Mouse (Mus musculus): ENCODE results near the gene Calr. TPM values are rescaled to one million over a fixed set of nuclear protein-coding genes. Genes with fewer than 3 reads are reported as not detected.

Calr gene
- polyA plus RNA-seq, 1 experiment from 2014 or later: 471 TPM

DNA sequence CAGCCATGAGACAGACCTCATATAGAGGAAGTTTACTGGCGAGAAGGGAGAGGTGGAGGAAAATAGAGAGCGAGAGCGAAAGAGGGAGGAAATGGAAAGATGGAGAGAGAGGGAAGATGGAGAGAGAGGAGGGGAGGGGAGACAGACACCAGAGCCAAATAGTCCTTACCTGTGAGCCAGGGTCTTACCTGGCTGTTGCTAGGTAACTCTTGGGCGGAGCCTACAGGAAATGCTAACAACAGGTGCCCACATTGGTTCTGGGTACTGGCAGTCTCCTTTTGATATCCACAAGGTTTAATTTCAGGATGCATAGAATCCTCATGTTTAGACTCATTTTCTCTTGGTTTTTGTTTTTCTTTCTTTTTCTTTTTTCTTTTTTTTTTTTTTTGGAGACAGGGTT, 26.3 kb upstream of the Calr start:
- WGBS (ENCODE audit: insufficient replicate concordance): 63% methylated on average over 4 of the region's 4 CpGs
- peak overlapping the region; percentile 66 for H3K4me3 ChIP-seq (replicated peaks)
- no peaks in the 10 kb centered on the region for H3K27me3 ChIP-seq
- H3K9me3 ChIP-seq (replicated peaks): no peaks in the 10 kb centered on the region
- H3K4me1 ChIP-seq (replicated peaks): peaks cover 50% of the 10 kb centered on the region
- peak overlapping the region; percentile 84; the same call in 1 of the 2 replicates for H3K27ac ChIP-seq (replicated peaks)
- H3K9ac ChIP-seq: peak overlapping the region; percentile 60
- H3K4me2 ChIP-seq: peak overlapping the region; percentile 99
- H3K36me3 ChIP-seq (replicated peaks): peaks cover 30% of the 10 kb centered on the region
- no peak for ATAC-seq (ENCODE audit: insufficient read depth)

DNA sequence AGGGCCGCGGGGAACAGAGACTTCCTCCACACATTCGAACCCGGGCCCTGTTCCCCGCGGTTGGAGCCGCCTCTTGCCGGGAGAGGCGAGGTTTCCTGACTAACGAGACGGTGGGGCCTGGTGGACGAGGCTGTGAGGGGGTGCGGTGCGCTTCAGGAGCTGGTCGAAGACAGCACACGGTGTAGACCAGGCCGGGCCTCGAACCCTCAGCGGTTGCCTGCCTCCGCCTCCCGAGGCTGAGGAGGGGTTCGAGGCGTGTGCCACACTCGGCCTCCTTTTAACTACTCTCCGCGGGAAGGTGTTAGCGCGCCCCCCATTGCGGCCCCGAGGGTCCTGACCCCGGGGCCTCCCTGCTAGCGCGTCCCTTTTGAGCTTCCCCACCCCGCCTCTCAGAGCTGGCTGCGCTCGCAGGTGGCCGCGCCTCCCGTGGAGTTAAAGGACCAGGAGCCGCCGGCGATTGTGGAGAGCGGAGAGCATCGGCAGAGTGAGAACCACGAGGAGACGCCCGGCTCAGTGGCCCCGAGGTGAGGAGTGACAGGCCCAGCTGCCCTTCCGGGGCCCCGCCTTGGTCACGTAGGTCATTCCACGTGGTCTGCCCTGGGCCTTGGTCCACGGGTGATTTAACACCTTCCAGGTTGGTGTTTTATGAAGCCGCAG, 25.7 kb upstream of the Calr start:
- Histone ChIP-seq H3K27me3 (no peaks in the 10 kb centered on the region), H3K4me2 (peak overlapping the region; percentile 99), H3K36me3 (replicated peaks) (peaks cover 31% of the 10 kb centered on the region), H3K9me3 (replicated peaks) (no peaks in the 10 kb centered on the region), H3K9ac (peak overlapping the region; percentile 60), H3K4me3 (replicated peaks) (peak overlapping the region; percentile 66), H3K4me1 (replicated peaks) (peaks cover 45% of the 10 kb centered on the region), H3K27ac (replicated peaks) (peak overlapping the region; percentile 84)
- WGBS (ENCODE audit: insufficient replicate concordance): 2% methylated on average over 54 of the region's 54 CpGs
- peak; percentile 62 for ATAC-seq (ENCODE audit: insufficient read depth)

DNA sequence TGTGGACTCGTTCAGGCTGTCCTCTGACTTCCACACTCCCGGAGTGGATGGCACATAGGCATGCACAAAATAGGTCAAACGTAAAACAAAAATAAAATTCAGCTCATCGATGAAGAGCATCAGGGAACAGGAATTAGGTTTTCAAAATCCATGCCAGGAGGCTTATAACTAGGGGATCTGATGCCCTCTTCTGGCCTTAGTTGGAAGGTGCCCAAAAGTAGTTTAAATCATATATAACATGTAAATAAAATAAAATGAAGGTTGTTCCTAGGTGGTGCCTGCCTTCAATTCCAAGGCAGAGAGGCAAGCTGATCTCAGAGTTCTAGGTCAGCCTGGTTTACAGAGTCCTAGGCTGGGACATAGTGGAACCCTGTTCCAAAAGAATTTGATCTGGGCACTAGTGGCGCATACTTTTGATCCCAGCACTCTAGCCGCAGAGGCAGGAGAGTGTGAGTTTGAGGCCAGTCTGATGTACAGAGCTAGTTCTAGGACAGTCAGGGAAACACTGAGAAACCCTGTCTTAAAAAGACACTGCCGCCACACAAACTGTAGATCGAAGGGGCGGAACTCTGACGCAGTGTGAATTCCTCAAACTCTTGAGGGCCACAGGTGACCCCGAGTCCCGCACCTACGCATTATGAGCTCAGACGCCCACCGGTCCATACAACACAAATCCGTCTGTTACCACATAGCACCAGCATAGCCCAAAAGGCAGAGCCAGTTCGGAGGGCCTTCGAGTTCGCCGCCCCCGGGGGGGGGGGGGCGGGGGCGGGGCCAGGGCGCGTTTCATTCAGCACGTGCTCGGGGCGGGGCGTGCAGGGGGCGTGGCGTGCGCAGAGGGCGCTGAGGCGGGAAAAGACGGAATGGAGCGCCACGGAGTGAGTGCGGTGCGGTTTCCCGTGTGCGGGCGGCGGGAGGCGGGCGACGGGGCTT, 24.9 kb upstream of the Calr start, which contains the start of gene Syce2:
Syce2 (plus strand) TSS at position 736 of the 933 bp plus-strand sequence.
- Histone ChIP-seq H3K27ac (replicated peaks) (peak within 1 kb of the TSS; percentile 84), H3K9me3 (replicated peaks) (no peaks in the 10 kb centered on the region), H3K4me3 (replicated peaks) (peak within 1 kb of the TSS; percentile 66), H3K4me1 (replicated peaks) (peaks cover 40% of the 10 kb centered on the region), H3K4me2 (peak within 1 kb of the TSS; percentile 99), H3K36me3 (replicated peaks) (peaks cover 39% of the 10 kb centered on the region), H3K27me3 (no peaks in the 10 kb centered on the region), H3K9ac (peak within 1 kb of the TSS; percentile 60)
- ATAC-seq (ENCODE audit: insufficient read depth): peak; percentile 76
- 6% methylated on average over 46 of the region's 46 CpGs for WGBS (ENCODE audit: insufficient replicate concordance)

DNA sequence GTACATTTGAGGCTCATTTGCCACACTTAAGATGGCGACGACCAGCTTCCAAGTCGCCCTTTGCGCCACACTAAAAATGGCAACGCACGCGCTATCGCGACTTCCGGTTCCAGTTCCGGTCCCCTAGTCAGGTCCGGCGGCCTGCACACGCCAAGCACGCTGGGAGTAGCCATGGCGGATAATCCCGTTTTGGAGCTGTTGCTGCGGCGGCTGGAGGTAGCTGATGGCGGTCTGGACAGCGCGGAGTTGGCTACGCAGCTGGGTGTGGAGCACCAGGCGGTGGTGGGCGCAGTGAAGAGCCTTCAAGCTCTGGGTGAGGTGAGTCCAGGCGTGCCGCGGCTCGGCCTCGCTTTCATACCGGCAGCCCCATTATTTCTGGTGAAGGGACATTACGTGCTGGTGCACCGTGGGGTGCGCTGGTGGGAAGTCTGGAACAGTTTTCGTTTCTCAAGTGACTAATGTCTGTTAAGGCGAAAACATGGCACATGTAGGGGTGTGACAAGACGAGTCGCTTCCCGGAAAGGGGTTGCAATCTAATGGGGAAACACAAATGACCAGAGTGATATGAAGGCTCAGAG, 10.2 kb upstream of the Calr start, which contains the start of gene Farsa:
Farsa (plus strand) TSS at position 126 of the 578 bp plus-strand sequence.
- Histone ChIP-seq H3K27ac (replicated peaks) (peak within 1 kb of the TSS; percentile 87), H3K4me3 (replicated peaks) (peak within 1 kb of the TSS; percentile 92), H3K4me2 (peak within 1 kb of the TSS; percentile 81), H3K9ac (peak within 1 kb of the TSS; percentile 89), H3K36me3 (replicated peaks) (peaks cover 30% of the 10 kb centered on the region), H3K4me1 (replicated peaks) (peaks cover 26% of the 10 kb centered on the region), H3K9me3 (replicated peaks) (no peaks in the 10 kb centered on the region), H3K27me3 (no peaks in the 10 kb centered on the region)
- under 1% methylated on average over 39 of the region's 39 CpGs for WGBS (ENCODE audit: insufficient replicate concordance)
- ATAC-seq (ENCODE audit: insufficient read depth): peak; percentile 87

DNA sequence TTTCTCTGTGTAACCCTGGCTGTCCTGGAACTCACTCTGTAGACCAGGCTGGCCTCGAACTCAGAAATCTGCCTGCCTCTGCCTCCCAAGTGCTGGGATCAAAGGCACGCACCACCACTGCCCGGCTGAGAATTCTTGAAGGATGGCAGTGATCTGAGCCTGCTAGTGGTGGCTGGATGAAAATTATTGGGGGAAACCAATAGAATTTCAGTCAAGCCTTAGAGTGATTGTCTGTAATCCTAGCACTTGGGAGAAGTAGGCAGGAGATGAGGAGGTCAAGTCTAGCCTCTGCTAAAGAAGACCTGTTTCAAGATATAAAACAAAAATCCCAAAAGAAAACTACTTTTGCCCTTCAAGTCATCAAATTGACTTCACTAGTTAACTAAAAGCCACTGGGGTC, 9.7 kb upstream of the Calr start:
- Histone ChIP-seq H3K27me3 (no peaks in the 10 kb centered on the region), H3K36me3 (replicated peaks) (peaks cover 25% of the 10 kb centered on the region), H3K4me1 (replicated peaks) (peaks cover 26% of the 10 kb centered on the region), H3K9ac (0 out of 2 replicates have a peak overlapping the region, but pooled peaks have one; percentile 89), H3K27ac (replicated peaks) (no peak overlapping the region), H3K4me3 (replicated peaks) (peak overlapping the region; percentile 92), H3K9me3 (replicated peaks) (no peaks in the 10 kb centered on the region), H3K4me2 (peak overlapping the region; percentile 81)
- no peak for ATAC-seq (ENCODE audit: insufficient read depth)
- WGBS (ENCODE audit: insufficient replicate concordance): 83% methylated on average over 3 of the region's 3 CpGs

DNA sequence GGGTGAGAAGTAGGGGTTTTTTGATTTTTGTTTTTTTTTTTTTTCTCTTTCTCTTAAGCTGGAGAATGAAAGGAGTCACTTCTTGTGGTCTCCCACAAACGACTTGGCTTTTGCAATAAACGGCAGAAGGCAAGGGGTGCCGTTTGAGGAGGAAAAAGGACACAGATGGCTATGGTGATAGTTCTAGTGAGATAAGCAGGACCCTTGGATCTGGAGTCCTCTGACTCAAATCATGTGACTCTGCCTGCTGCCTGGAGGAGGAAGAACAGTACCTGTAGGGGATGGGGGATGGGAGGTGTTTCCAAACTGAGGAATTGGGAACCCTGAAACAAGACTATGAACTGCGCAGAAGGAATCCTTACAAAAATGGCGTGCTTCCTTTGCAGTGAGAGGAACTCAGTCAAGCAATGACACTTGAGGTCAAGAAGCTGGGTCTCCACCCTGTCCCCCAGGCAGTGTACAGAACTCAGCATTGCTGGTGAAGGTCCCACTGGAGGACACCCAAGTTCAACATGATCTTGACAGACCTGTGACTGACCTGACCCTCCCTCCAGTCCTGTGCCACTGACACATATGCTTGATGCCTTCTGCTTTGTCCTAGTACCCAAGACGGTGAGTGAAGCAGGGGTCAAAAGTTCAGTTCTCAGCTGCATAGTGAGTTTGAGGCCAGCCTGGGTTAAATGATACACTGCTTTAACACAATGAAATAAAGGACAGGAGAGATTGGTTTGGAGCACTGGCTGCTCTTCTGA, 1.1 kb upstream of the Calr start:
- no peaks in the 10 kb centered on the region for H3K27me3 ChIP-seq
- peak overlapping the region; percentile 89 for H3K27ac ChIP-seq (replicated peaks)
- no peaks in the 10 kb centered on the region for H3K9me3 ChIP-seq (replicated peaks)
- peak overlapping the region; percentile 93 for H3K4me3 ChIP-seq (replicated peaks)
- H3K36me3 ChIP-seq (replicated peaks): peaks cover 30% of the 10 kb centered on the region
- peaks cover 46% of the 10 kb centered on the region for H3K4me1 ChIP-seq (replicated peaks)
- 8% methylated on average over 6 of the region's 6 CpGs for WGBS (ENCODE audit: insufficient replicate concordance)
- peak overlapping the region; percentile 70 for H3K9ac ChIP-seq
- H3K4me2 ChIP-seq: peak overlapping the region; percentile 75
- no peak for ATAC-seq (ENCODE audit: insufficient read depth)

DNA sequence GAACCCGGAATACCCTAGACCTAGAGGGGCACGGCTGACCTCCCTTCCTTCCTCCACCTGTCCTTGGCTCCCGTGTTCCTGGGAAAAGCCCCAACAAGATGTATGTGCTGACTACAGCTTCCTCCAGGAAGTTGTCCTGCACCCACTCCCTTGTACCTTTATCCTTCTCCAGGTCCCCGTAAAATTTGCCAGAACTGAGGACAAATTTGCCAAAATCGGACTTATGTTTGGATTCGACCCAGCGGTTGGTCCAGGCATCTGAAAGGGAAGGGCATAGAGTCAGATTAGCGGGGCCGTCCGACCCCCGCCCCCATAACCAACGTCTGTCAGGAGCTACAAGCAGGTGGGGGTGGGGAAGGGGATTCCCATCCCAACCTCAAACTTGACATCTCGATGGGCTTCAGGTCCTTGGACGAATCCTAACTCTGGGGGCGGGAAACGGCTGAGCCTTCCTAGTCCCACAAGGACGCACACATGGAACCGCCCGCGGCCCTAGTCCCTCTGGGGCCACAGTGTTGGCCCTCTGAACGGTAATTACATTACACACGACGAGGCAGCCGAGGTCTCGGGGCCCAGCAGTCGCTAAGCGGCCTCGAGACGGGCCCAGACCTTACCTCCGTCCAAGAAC, 526 bp downstream of the Calr start:
- peak overlapping the region; percentile 95 for H3K9ac ChIP-seq
- H3K36me3 ChIP-seq (replicated peaks): peaks cover 47% of the 10 kb centered on the region
- H3K27me3 ChIP-seq: no peaks in the 10 kb centered on the region
- H3K4me2 ChIP-seq: peak overlapping the region; percentile 81
- peaks cover 62% of the 10 kb centered on the region for H3K4me1 ChIP-seq (replicated peaks)
- under 1% methylated on average over 30 of the region's 30 CpGs for WGBS (ENCODE audit: insufficient replicate concordance)
- H3K27ac ChIP-seq (replicated peaks): peak overlapping the region; percentile 92
- H3K4me3 ChIP-seq (replicated peaks): peak overlapping the region; percentile 93
- no peaks in the 10 kb centered on the region for H3K9me3 ChIP-seq (replicated peaks)
- ATAC-seq (ENCODE audit: insufficient read depth): peak; percentile 24

DNA sequence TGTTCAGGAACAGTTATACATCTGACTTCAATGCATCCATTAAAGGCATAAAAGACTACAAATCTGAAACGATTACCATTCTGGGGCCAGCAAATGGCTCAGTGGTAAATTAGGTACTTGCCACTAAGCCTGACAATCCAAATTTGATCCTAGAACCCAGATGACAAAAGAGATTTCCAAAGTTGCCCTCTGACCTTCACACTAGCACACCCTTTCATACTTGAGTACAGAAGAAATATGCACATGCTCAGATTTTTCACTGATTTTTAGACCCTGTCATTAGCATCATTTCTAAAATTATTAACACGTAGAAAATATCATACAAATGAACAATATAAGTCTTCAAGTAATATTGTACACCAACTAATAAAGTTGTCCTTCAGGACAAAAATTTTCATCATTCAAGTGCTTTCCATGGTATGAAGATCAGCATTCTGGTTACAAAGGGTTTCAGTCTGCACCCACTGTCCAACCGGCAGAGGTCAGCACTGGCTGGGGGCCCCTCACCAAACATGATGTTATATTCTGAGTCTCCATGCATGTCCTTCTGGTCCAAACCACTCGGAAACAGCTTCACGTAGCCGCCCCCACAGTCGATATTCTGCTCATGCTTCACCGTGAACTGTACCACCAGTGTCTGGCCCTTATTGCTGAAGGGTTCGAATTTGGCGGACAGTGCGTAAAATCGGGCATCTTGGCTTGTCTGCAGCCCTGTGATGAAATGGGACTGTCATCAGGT, 1.2 kb downstream of the Calr start:
- WGBS (ENCODE audit: insufficient replicate concordance): 12% methylated on average over 12 of the region's 12 CpGs
- peak overlapping the region; percentile 92 for H3K27ac ChIP-seq (replicated peaks)
- peaks cover 49% of the 10 kb centered on the region for H3K36me3 ChIP-seq (replicated peaks)
- ATAC-seq (ENCODE audit: insufficient read depth): no peak
- no peaks in the 10 kb centered on the region for H3K9me3 ChIP-seq (replicated peaks)
- peaks cover 69% of the 10 kb centered on the region for H3K4me1 ChIP-seq (replicated peaks)
- peak overlapping the region; percentile 81 for H3K4me2 ChIP-seq
- H3K27me3 ChIP-seq: no peaks in the 10 kb centered on the region
- H3K4me3 ChIP-seq (replicated peaks): peak overlapping the region; percentile 93
- peak overlapping the region; percentile 95 for H3K9ac ChIP-seq

DNA sequence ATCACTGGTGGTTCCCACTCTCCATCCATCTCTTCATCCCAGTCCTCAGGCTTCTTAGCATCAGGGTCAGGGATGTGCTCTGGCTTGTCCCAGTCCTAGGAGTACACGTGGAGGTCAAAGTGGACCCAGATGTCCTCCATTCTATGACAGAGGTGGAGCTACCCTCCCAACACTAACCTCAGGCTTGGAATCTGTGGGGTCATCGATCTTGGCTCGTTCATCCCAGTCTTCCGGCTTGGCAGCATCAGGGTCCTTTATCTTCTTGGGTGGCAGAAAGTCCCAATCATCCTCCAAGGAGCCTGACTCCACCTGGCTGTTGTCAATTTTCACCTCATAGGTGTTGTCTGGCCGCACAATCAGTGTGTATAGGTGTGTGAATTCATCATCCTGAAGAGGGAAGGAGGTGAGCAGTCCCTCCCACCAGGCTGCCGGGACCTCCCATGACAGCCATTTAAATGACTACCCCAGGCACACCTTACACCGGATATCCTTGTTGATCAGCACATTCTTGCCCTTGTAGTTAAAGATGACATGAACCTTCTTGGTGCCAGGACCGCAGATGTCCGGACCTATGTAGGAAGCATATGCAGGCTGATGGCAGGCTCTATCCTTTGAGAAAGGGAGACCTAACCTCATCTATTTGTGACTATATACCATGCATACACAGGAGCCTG, 2.2 kb downstream of the Calr start:
- H3K27me3 ChIP-seq: no peaks in the 10 kb centered on the region
- H3K4me1 ChIP-seq (replicated peaks): peaks cover 71% of the 10 kb centered on the region
- peak overlapping the region; percentile 81 for H3K4me2 ChIP-seq
- H3K9me3 ChIP-seq (replicated peaks): no peaks in the 10 kb centered on the region
- WGBS (ENCODE audit: insufficient replicate concordance): 81% methylated on average over 9 of the region's 9 CpGs
- H3K27ac ChIP-seq (replicated peaks): peak overlapping the region; percentile 21
- no peak for ATAC-seq (ENCODE audit: insufficient read depth)
- peak overlapping the region; percentile 93 for H3K4me3 ChIP-seq (replicated peaks)
- peak overlapping the region; percentile 95 for H3K9ac ChIP-seq
- H3K36me3 ChIP-seq (replicated peaks): peaks cover 49% of the 10 kb centered on the region

Data from liver, embryonic 15.5 days (tissue).